Mouse (Mus musculus) heart, adult 9 months (tissue): ENCODE measurements around the gene Mrln.
"Not testable (repeated sequence)": the region's sequence is repeated elsewhere in the genome, so short reads cannot be mapped to it uniquely, and the experiment has no call there.

ENCODE experiments used
- DNase-seq, 2 experiments: peaks; one replicate each; pipeline ENCODE4 v3.0.0; 2022; ENCODE audit warnings: low spot score in 2 of 2

Gene Mrln

GRCm38 (mm10) chr10:70195786-70196185, 8.7 kb upstream of the Mrln start:
- no peak for DNase-seq

DNA sequence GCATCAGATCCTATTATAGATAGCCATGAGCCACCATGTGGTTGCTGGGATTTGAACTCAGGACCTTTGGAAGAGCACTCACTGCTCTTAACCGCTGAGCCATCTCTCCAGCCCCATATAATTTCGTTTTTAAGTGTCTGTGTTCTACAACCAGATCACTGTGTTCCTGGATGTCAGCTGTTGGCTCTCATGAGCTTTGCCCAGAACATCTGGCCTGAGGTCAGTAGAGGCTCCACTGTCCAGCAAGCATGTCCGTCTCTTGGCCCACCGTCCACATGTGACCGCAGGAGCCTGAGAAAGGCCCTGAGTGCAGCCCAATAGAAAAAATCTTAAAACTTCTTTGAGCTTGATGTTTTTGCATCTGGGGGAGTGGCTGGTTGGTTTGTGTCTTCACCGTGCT, 7.8 kb upstream of the Mrln start:
- DNase-seq = peak in 1 of 2 experiments; percentile 65

- no peak for DNase-seq
Measured at GRCm38 (mm10) chr10:70197601-70198000, 6.9 kb upstream of the Mrln start.

DNA sequence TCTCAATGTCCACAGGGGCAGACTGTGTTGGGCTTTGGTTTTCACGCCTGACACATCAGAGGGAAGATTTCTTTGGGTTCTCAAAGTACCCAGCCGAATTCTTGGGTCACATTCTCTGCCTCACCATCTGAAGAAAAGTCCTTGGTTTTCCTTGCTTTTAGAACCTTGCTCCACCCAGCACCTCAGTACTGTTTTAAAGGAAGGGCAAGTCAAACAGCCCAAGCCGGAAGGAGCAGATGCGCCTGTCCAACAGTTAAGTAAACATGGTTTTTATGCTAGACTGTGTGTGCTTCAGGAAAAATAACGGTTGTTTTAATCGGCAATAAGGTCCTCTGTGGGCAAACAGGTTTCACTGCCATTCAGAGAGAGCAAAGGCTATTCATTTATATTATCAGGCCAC, 6.5 kb upstream of the Mrln start:
- no peak for DNase-seq

GRCm38 (mm10) chr10:70198951-70199463, 5.5 kb upstream of the Mrln start:
- DNase-seq = no peak

DNA sequence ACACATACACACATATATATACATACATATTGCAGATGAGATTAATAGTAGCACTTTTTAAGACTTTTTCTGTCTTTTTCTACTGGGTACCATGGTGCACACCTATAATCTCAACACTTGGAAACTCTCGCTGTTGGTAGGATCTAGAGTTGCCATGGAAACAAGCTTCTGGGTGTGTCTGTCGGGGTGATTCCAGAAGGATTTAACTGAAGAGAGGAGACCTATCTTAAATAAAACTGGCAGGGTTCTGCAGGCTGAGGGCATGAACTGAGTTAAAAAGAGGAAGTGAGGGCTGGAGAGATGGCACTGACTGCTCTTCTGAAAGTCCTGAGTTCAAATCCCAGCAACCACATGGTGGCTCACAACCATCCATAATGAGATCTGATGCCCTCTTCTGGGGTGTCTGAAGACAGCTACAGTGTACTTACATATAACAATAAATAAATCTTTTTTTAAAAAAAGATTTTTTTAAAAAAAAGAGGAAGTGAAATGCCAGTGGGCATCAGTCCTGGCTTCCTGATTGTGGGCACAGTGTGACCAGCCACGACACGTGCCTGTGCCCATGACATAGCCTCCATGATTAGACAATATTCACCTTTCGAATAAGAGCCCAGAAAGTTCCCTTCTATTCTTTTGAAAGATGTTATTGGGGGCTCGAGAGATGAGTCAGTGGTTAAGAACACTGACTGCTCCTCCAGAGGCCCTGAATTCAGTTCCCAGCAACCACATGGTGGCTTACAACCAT, 4.8 kb upstream of the Mrln start:
- DNase-seq = no peak

DNA sequence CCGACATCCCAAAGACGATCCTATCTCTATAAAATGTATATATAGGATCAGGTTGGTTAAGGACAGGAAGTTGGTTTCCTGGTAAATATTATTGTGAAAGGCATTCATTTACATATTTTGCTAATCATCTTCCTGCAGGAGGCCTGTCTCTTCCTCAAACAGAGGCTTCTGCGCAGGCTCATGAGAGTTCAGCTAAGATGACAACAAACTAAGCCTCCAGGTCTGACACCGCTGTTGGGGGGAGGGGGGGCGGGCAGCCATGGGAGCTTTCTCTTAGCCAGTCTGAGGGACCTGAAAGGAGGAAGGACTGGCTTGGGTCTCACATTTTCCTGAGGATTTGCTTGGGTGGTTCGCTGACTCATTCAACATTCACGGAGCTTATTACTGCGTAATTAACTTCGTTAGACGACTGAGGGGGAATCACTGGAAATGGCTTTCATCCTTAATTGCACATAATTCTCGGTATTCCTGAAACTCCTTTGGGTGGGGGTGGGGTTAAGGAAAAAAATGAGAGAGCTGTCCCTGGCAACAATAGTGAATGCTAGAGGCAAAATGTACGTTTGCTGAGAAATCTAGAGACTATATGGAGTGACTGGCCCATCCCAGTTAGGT, 3.5 kb upstream of the Mrln start:
- no peak for DNase-seq

GRCm38 (mm10) chr10:70211281-70211680, 6.8 kb downstream of the Mrln start:
- DNase-seq = no peak

DNA sequence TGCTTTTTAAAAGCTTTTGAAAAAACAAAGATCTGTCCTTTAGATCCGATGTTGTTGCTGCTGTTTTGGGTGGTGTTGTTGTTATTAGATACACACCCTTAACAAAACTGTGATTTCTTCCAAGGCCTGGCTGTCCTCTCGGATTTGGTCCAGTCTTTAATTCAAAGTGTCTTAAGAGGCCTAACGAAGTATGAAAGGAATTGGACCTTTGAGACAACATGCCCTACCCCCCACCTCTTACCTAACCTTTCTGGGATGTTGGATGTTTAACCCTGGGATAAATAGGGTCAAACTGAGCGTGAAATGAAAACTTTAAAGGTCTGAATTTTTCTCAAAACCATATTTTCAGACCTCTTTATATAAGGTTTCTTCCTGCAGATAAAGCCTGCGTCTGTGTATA, 16.5 kb downstream of the Mrln start:
- DNase-seq = no peak

DNA sequence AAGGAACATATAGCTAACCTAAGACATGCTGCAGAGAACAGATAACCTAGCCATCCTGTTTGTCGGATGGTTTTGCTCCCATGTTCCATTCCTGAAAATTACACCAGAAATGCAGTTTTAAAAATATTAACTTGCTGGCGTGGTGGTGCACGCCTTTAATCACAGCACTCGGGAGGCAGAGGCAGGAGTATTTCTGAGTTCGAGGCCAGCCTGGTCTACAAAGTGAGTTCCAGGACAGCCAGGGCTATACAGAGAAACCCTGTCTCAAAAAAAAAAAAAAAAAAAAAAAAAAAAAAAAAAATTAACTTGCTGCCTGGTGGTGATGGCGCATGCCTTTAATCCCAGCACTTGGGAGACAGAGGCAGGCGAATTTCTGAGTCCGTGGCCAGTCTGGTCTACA, 17.8 kb downstream of the Mrln start:
- not testable (repeated sequence) for DNase-seq

GRCm38 (mm10) chr10:70224571-70224970, 20.1 kb downstream of the Mrln start:
- peak; percentile 21 to 23 for DNase-seq

DNA sequence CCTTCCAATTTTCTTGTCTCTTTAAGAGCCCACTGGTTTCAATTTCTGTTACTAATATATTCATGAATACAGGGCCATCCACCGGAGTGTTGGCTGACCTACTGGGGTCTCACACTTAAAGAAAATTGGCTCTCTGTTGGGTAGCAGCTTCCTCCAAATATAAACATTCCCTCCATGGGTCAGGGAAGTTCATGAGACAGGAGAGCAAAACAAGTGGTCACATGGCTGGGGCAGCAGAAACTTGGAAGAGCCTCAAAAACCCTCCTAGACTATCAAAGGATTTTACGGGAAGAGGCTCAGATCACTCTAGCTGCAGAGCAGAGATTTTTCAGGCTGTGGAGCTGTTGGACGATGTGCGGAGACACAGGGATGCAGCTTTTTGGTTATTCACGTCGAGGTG, 21.3 kb downstream of the Mrln start:
- peak; percentile 21 to 33 for DNase-seq

DNA sequence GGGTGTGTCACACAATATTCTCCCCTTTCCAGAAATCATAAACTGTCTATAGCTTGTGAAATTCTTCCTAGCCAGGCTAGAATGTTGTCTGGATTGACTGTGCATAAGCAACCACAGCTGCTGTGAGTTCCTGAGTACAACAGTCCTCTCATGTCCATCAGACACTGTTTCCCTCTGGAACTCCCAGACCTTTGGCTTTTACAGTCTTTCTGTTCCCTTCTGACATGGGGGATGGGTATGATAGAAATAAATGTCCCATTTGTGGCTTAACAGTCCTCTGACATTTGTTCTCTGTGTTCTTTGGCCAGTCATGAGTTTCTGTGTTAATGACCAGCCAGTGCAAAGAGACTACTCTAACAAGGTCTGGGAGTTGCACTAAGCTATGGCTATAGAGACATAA, 22.1 kb downstream of the Mrln start:
- peak; percentile 11 to 30 for DNase-seq

GRCm38 (mm10) chr10:70230352-70230751, 25.9 kb downstream of the Mrln start:
- peak; percentile 41 to 54 for DNase-seq

- DNase-seq = no peak
Measured at GRCm38 (mm10) chr10:70237936-70238335, 33.5 kb downstream of the Mrln start.

GRCm38 (mm10) chr10:70242751-70243444, 38.4 kb downstream of the Mrln start:
- no peak for DNase-seq

DNA sequence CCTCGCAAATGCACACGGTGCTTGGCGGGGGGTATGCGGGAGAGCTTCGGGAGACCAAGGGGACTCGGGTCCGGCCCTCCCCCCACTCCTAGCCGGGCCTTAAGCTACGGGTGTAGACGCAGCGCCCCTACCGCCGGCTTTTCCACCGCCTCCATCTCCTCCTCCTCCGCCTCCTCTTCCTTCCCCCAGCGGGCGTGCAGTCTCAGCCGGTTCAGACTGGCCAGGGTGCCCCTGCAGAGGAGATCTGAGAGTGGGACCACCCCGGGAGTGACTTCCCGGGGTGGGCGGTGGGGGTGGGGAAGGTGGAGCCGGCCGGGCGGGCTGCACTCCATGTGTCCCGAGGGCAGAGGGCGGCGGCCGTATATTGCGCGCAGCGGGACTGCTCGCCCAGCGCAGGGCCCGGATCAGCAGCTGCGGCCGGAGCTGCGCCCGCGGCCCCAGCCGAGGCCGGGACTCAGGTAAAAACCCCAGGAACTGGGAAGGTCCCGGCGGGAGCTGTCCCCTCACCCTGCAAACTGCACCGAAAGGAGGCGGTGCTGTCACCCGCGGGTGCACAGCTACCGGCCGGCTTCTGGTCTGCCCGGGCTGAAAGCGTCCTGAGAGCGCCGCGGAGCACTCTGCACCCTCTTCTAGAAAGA, 40.6 kb downstream of the Mrln start, which contains the start of gene Slc16a9:
Slc16a9 (plus strand) TSS at position 180 of the 638 bp plus-strand sequence.
- DNase-seq = peak; percentile 68 to 70

GRCm38 (mm10) chr10:70245559-70245945, 41.1 kb downstream of the Mrln start:
- no peak for DNase-seq

- DNase-seq = no peak
Measured at GRCm38 (mm10) chr10:70246076-70246475, 41.6 kb downstream of the Mrln start.

DNA sequence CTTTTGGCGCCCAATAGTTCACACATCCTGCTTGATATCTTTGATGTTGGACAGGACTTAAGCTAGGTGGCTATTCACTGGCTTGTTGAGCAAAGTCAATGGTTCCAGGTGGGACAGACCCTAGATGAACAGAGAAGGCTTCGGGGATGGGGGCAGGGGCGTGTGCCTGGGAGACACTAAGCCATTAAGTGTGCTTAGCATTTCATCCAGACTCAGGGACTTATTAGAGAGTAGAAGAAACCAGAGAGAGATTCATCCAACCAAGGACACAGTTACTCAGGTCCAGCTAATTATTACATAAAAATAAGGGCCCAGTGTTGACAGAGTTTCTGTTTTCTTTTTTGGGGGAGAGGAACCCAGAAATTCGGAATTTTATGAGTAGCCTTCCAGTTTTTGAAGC, 45.9 kb downstream of the Mrln start:
- DNase-seq = no peak

DNA sequence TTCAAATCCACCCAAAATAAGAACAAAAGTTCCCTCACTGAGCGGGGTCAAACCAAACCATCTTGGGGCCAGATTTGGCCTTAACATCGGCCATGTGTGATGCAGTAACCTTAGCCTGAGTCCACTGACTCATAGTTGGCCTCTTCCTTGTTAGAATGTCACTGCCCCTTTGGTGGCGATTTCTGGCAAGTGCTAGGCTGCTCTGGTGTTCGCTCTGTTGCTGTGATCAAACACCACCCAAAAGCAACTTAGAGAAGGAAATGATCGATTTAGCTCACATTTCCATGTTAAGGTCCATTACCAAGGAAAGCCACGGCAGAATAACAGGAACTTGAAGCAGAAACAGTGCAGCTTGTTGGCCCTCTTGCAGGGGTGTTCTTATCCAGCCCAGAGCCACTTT, 46.3 kb downstream of the Mrln start:
- DNase-seq = peak in 1 of 2 experiments; percentile 13

GRCm38 (mm10) chr10:70254666-70255065, 50.2 kb downstream of the Mrln start:
- DNase-seq = no peak
